Mouse (Mus musculus) heart, postnatal 0 days (tissue): Measurements from ENCODE around the gene Gm11060. TPM values are rescaled to one million over a fixed set of nuclear protein-coding genes. Genes with fewer than 3 reads are reported as not detected.

Source experiments
- ATAC-seq: fragments of 200-750 bp; cut with Nextera tagmentation; 2 replicates; pipeline ENCODE4 v1.8.0; 2017; ENCODE audit warnings: low read depth, moderate number of reproducible peaks, moderate library complexity; ENCODE audit not compliant: insufficient read depth
- DNase-seq: peaks from one replicate; pipeline ENCODE4 v3.0.0-alpha.2; 2016; ENCODE audit warnings: low spot score
- H3K27ac ChIP-seq: fragments of 300-500 bp; sonication (generic); 2 replicates; pipeline ENCODE4 v1.5.1; 2014; ENCODE audit warnings: low read depth, mild to moderate bottlenecking
- H3K27me3 ChIP-seq: fragments of 300-500 bp; sonication (generic); 2 replicates; pipeline ENCODE4 v1.6.1; 2014; ENCODE audit warnings: low read length, mixed read lengths; ENCODE audit not compliant: control insufficient read depth, insufficient read depth
- H3K36me3 ChIP-seq: fragments of 300-500 bp; sonication (generic); replicated peaks from 2 replicates; pipeline ENCODE4 v1.6.1; 2014; ENCODE audit warnings: low read length, mixed read lengths; ENCODE audit not compliant: control insufficient read depth, insufficient read depth
- H3K4me1 ChIP-seq: fragments of 300-500 bp; sonication (generic); 2 replicates; pipeline ENCODE4 v1.6.1; 2014; ENCODE audit warnings: antibody characterized with exemption; ENCODE audit not compliant: control insufficient read depth, insufficient read depth
- H3K4me2 ChIP-seq: fragments of 300-500 bp; sonication (generic); 2 replicates; pipeline ENCODE4 v1.6.1; 2014; ENCODE audit warnings: low read depth, mild to moderate bottlenecking, low read length, moderate library complexity
- H3K4me3 ChIP-seq: fragments of 300-500 bp; sonication (generic); 2 replicates; pipeline ENCODE4 v1.5.1; 2014; ENCODE audit warnings: low read depth, low read length
- H3K9ac ChIP-seq: fragments of 300-500 bp; sonication (generic); replicated peaks from 2 replicates; pipeline ENCODE4 v1.6.1; 2014; ENCODE audit warnings: low read depth, low read length, mixed read lengths
- H3K9me3 ChIP-seq: fragments of 300-500 bp; sonication (generic); replicated peaks from 2 replicates; pipeline ENCODE4 v1.6.1; 2016; ENCODE audit warnings: low read length; ENCODE audit not compliant: control insufficient read depth
- CTCF ChIP-seq: IDR thresholded peaks from 2 replicates; pipeline ENCODE4 v1.5.1; 2016; ENCODE audit warnings: antibody characterized with exemption, control low read depth, low read depth
- EP300 ChIP-seq: IDR thresholded peaks from 2 replicates; pipeline ENCODE4 v1.6.1; 2016; ENCODE audit warnings: antibody characterized with exemption, low read depth
- WGBS: fragments of 180-500 bp; shearing (Covaris S2); extraction: QIAGEN DNeasy Blood & Tissue Kit; methylation state at CpG from one replicate; pipeline ENCODE4 v1.1.7; 2014; 5-methylcytosine and 5-hydroxymethylcytosine counted together
- polyA plus RNA-seq: library from polyadenylated mRNA; unstranded; fragments of >200 nt; fragmentation: Nextera tagmentation; extraction: Ambion mirVana; gene quantifications from 2 replicates; pipeline ENCODE4 v1.2.1, GENCODE M21; 2015
- total RNA-seq: library from RNA; depleted of rRNA; stranded (reverse); fragments of >200 nt; gene quantifications from 2 replicates; pipeline ENCODE4 v1.2.3, GENCODE M21; 2014; ENCODE audit warnings: low replicate concordance; rRNA removed

Gene Gm11060
- total RNA-seq (not detected in 2 replicates), polyA plus RNA-seq (not detected in 2 replicates)

DNA sequence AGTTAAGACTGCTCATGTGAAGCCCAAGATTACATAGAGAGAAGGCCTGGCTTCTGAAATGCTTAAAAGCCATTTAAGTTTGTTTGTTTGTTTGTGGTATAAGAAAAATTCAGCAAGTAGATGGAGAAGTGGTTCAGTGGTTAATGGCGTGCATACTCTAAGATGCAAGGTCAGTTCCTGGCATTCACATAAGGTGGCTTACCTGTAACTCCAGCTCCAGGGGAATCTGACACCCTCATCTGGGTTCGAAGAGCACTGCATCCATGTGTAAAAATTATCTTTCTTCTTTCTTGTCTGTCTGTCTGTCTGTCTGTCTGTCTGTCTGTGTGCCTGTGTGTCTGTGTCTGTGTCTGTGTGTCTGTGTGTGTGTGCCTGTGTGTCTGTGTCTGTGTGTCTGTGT, at the start of gene Gm11060:
Gene Gm11060, plus strand, starts transcription at position 301 of the 400 bp plus-strand sequence.
- TF ChIP-seq EP300 (no peak), CTCF (no peak)
- H3K36me3 ChIP-seq = no peaks in the 10 kb centered on the region

DNA sequence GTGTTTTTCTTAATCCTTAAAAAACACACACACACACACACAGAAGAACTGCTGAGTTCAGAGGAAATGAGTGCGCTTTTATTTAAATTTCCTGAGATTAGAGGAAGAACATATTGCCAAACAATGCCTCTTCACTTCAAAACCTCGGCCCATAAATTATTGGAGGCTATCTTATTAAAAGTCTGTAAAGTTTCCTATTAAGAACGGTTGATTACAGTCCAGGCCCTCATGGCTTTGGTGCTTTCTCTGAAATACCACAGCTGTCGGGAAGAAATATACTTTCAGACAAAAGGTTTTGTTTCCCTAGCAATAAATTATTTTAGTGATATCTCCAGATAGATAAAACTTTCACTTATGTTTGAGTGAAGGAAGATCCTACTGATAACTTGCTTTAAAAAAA, 48.7 kb upstream of the Gm11060 start:
- DNase-seq (no peak), ATAC-seq (no peak)
- Histone ChIP-seq H3K4me3 (no peak overlapping the region), H3K4me1 (no peaks in the 10 kb centered on the region), H3K4me2 (no peak overlapping the region), H3K36me3 (no peaks in the 10 kb centered on the region), H3K27ac (no peak overlapping the region), H3K9ac (no peak overlapping the region), H3K9me3 (no peaks in the 10 kb centered on the region), H3K27me3 (no peaks in the 10 kb centered on the region)
- TF ChIP-seq EP300 (no peak), CTCF (no peak)
- 59% methylated on average over 4 of the region's 4 CpGs for WGBS

More for the DNA sequence above, at the start of gene Gm11060:
- no peak within 1 kb of the TSS for H3K4me2 ChIP-seq
- 87% methylated on average over 2 of the region's 2 CpGs for WGBS
- H3K9me3 ChIP-seq = no peaks in the 10 kb centered on the region
- peaks cover 6% of the 10 kb centered on the region; the same call in 1 of the 2 replicates for H3K4me1 ChIP-seq
- no peak within 1 kb of the TSS for H3K9ac ChIP-seq
- no peaks in the 10 kb centered on the region for H3K27me3 ChIP-seq
- DNase-seq = no peak
- no peak for ATAC-seq
- H3K4me3 ChIP-seq = no peak within 1 kb of the TSS
- no peak within 1 kb of the TSS for H3K27ac ChIP-seq

DNA sequence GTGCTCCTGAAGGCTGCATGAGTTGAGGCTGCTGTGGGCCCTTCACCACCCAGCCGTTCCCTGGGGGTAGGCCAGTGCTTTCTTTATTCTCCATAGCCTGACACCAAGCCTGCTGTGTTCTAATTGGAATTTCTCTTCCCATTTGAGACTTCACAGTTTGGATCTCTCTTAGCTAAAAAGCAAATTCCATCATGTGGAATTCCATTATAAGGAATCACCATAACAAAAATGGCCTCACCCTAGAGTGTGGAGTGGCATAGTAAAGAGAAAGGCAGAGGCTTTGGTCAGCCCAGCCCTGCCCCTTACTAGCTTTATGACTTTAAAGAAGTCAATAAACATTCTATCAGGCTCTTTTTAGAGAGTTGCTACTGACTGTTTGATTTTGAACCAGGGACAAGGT, 43.5 kb upstream of the Gm11060 start:
- 61% methylated on average over 1 of the region's 1 CpGs for WGBS
- ATAC-seq (no peak), DNase-seq (no peak)
- TF ChIP-seq CTCF (no peak), EP300 (no peak)
- H3K36me3 ChIP-seq = no peaks in the 10 kb centered on the region
- H3K9me3 ChIP-seq = no peaks in the 10 kb centered on the region
- no peaks in the 10 kb centered on the region for H3K27me3 ChIP-seq
- H3K9ac ChIP-seq = no peak overlapping the region
- no peak overlapping the region for H3K4me2 ChIP-seq
- no peak overlapping the region for H3K27ac ChIP-seq
- no peak overlapping the region for H3K4me3 ChIP-seq
- no peaks in the 10 kb centered on the region for H3K4me1 ChIP-seq

DNA sequence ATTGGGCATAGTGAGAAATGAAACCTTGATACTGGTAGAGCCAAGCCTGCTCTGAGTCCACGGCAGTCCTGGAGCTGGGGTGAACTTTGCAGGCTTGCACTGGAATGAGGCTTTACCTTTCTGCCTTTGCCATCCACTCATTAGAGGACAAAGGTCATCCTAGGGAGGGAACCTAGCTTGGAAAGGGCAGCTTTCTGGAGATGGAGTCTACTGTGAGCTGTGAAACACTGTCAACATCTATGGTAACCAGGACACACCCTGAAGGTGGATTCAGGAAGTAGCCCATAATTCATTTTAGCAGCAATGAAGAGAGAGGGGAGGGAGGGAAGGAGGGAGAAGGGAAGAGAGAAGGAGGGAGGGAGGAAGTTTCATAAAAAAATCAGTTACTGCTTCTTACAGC, 36.3 kb upstream of the Gm11060 start:
- 70% methylated on average over 1 of the region's 1 CpGs for WGBS
- Histone ChIP-seq H3K4me1 (0 out of 2 replicates have a peak, but pooled peaks cover 3% of the 10 kb centered on the region), H3K4me2 (no peak overlapping the region), H3K4me3 (no peak overlapping the region), H3K27ac (no peak overlapping the region), H3K9me3 (no peaks in the 10 kb centered on the region), H3K9ac (no peak overlapping the region), H3K27me3 (no peaks in the 10 kb centered on the region), H3K36me3 (no peaks in the 10 kb centered on the region)
- DNase-seq (no peak), ATAC-seq (no peak)
- TF ChIP-seq CTCF = no peak
- no peak for TF ChIP-seq EP300

DNA sequence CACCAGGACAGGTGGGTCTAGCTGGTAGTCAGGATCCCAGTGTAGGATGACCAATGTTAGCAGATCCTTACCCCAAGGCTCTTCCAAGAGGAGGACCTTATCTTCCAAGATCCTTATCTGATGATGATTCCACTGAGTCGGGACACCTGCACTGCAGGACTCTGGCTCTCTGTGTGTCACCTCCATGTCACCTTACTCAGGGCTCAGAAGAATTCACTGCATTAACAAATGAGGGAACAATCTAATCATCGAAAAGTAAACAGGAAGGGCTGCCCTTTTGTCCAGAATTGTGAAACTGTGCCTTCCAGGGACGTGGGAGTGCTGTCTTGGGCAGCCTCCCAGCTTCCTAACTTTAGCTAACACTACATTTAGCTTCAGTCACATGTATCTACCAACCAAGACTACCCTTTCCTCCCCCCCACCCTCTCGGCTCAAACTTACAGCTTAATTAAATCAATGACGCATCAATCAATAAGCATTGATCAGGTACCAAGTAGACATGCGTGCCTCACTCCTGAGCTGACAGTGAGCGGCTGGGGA, 33.2 kb upstream of the Gm11060 start:
- no peak for ATAC-seq

More for the DNA sequence above, 33.2 kb upstream of the Gm11060 start:
- no peak overlapping the region for H3K4me2 ChIP-seq
- H3K27me3 ChIP-seq = no peaks in the 10 kb centered on the region
- 0 out of 2 replicates have a peak, but pooled peaks cover 3% of the 10 kb centered on the region for H3K4me1 ChIP-seq
- no peak overlapping the region for H3K4me3 ChIP-seq
- H3K27ac ChIP-seq = no peak overlapping the region
- H3K36me3 ChIP-seq = no peaks in the 10 kb centered on the region
- 56% methylated on average over 7 of the region's 7 CpGs for WGBS
- TF ChIP-seq CTCF (no peak), EP300 (no peak)
- no peaks in the 10 kb centered on the region for H3K9me3 ChIP-seq
- no peak overlapping the region for H3K9ac ChIP-seq
- no peak for DNase-seq
